Mouse (Mus musculus) liver, postnatal 0 days (tissue): ENCODE measurements around the gene Gm26920. TPM values are rescaled to one million over a fixed set of nuclear protein-coding genes. Genes with fewer than 3 reads are reported as not detected.
A peak's percentile ranks its signal among the peaks of the same experiment; 100 is the strongest.

ENCODE experiments used
- ATAC-seq: fragments of 200-750 bp; cut with Nextera tagmentation; 2 replicates; pipeline ENCODE4 v1.8.0; 2017; ENCODE audit warnings: mild to moderate bottlenecking, moderate library complexity
- DNase-seq: peaks from one replicate; pipeline ENCODE4 v3.0.0-alpha.2; 2016
- H3K27ac ChIP-seq: fragments of 300-500 bp; sonication (generic); 2 replicates; pipeline ENCODE4 v1.5.1; 2014; ENCODE audit warnings: antibody characterized with exemption, moderate library complexity, mild to moderate bottlenecking, low read depth
- H3K27me3 ChIP-seq: fragments of 300-500 bp; sonication (generic); 2 replicates; pipeline ENCODE4 v1.6.1; 2014; ENCODE audit warnings: low read length, control low read depth, mixed read lengths; ENCODE audit not compliant: insufficient read depth
- H3K36me3 ChIP-seq: fragments of 300-500 bp; sonication (generic); replicated peaks from 2 replicates; pipeline ENCODE4 v1.6.1; 2014; ENCODE audit warnings: mild to moderate bottlenecking, control low read depth, low read length, moderate library complexity, mixed read lengths; ENCODE audit not compliant: insufficient read depth
- H3K4me1 ChIP-seq: fragments of 300-500 bp; sonication (generic); 2 replicates; pipeline ENCODE4 v1.6.1; 2014; ENCODE audit warnings: antibody characterized with exemption, mild to moderate bottlenecking, control low read depth; ENCODE audit not compliant: insufficient read depth
- H3K4me2 ChIP-seq: fragments of 300-500 bp; sonication (generic); 2 replicates; pipeline ENCODE4 v1.6.1; 2014; ENCODE audit warnings: low read depth, mild to moderate bottlenecking, low read length, moderate library complexity, mixed read lengths
- H3K4me3 ChIP-seq: fragments of 300-500 bp; sonication (generic); 2 replicates; pipeline ENCODE4 v1.5.1; 2014; ENCODE audit warnings: low read depth, low read length
- H3K9ac ChIP-seq: fragments of 300-500 bp; sonication (generic); replicated peaks from 2 replicates; pipeline ENCODE4 v1.6.1; 2014; ENCODE audit warnings: mild to moderate bottlenecking, moderate library complexity
- H3K9me3 ChIP-seq: fragments of 300-500 bp; sonication (generic); 2 replicates; pipeline ENCODE4 v1.6.1; 2016; ENCODE audit warnings: mild to moderate bottlenecking, control low read depth, low read length, mixed read lengths
- CTCF ChIP-seq: sonication (generic); IDR thresholded peaks from 2 replicates; pipeline ENCODE4 v1.5.1; 2016; ENCODE audit warnings: antibody characterized with exemption, low read depth
- EP300 ChIP-seq: IDR thresholded peaks from 2 replicates; pipeline ENCODE4 v1.6.1; 2016; ENCODE audit warnings: antibody characterized with exemption, low read depth, mild to moderate bottlenecking
- WGBS: fragments of 180-500 bp; shearing (Covaris S2); extraction: QIAGEN DNeasy Blood & Tissue Kit; methylation state at CpG from one replicate; pipeline ENCODE4 v1.1.7; 2014; ENCODE audit not compliant: insufficient replicate concordance; 5-methylcytosine and 5-hydroxymethylcytosine counted together
- polyA plus RNA-seq: library from polyadenylated mRNA; unstranded; fragments of >200 nt; fragmentation: Nextera tagmentation; extraction: Ambion mirVana; gene quantifications from 2 replicates; pipeline ENCODE4 v1.2.1, GENCODE M21; 2015

Gene Gm26920
- polyA plus RNA-seq, 1 experiment from 2014 or later: not detected

DNA sequence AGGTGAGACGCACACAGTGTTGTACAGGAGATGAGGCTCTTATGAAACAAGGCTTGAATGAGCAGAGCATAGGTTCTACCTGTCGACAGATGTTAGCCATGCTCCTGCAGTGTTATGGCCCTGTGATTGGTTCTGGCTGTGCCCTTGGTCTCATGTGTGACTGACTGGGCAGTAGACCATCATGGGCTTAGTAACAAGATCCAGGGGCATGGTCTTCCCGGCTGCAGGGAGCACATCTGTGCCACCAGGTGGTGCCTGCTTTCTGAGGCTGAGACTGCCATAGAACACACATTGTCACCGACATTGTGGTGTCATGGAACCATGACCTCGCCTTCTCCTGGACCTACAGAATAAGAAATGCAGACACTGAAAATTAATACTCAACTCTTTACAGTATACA is 64.9 kb downstream of the Gm26920 start:
- Histone ChIP-seq H3K27me3 (no peaks in the 10 kb centered on the region), H3K36me3 (peaks cover 38% of the 10 kb centered on the region), H3K4me3 (no peak overlapping the region), H3K9ac (no peak overlapping the region), H3K4me2 (no peak overlapping the region), H3K4me1 (0 out of 2 replicates have a peak, but pooled peaks cover under 1% of the 10 kb centered on the region), H3K9me3 (no peaks in the 10 kb centered on the region), H3K27ac (no peak overlapping the region)
- DNase-seq (no peak), ATAC-seq (no peak)
- no peak for TF ChIP-seq EP300
- TF ChIP-seq CTCF: peak; percentile 33; the same call in 1 of the 2 replicates
- 80% methylated on average over 5 of the region's 5 CpGs for WGBS

- no peaks in the 10 kb centered on the region for H3K4me1 ChIP-seq
- no peak overlapping the region for H3K4me2 ChIP-seq
- WGBS: 69% methylated on average over 8 of the region's 8 CpGs
- H3K27ac ChIP-seq: no peak overlapping the region
- no peak for DNase-seq
- ATAC-seq: no peak
- peaks cover 38% of the 10 kb centered on the region for H3K36me3 ChIP-seq
- no peaks in the 10 kb centered on the region for H3K9me3 ChIP-seq
- TF ChIP-seq CTCF: no peak
- TF ChIP-seq EP300: no peak
- no peaks in the 10 kb centered on the region for H3K27me3 ChIP-seq
- H3K9ac ChIP-seq: no peak overlapping the region
- no peak overlapping the region for H3K4me3 ChIP-seq
Measured at GRCm38 (mm10) chr7:30023800-30024199, 66.4 kb downstream of the Gm26920 start.

GRCm38 (mm10) chr7:30023324-30023723 is 66.9 kb downstream of the Gm26920 start:
- DNase-seq (no peak), ATAC-seq (no peak)
- 85% methylated on average over 9 of the region's 9 CpGs for WGBS
- Histone ChIP-seq H3K27ac (no peak overlapping the region), H3K9ac (no peak overlapping the region), H3K9me3 (no peaks in the 10 kb centered on the region), H3K4me3 (no peak overlapping the region), H3K4me1 (no peaks in the 10 kb centered on the region), H3K27me3 (no peaks in the 10 kb centered on the region), H3K4me2 (no peak overlapping the region), H3K36me3 (peaks cover 38% of the 10 kb centered on the region)
- TF ChIP-seq CTCF: no peak
- TF ChIP-seq EP300: no peak

DNA sequence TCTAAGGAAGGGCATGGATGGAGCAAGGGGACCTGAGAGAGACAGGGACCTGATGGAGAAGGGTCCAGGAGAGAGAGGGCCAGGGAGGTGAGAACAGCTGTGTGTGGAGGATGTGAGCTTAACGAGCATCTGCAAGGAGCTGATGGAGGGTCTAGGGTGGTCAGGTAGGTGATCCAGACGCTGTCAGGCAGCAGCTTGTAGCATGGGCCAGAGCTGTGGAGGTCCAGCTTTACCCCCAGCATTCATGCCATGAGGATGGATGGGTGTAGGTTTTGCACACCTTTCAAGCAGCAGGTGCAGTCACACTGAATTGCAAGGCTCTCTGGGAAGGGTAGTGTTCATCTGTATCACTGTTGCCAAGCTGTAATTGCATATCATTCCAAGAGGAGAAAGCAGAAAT is 70.7 kb downstream of the Gm26920 start:
- no peak overlapping the region for H3K4me2 ChIP-seq
- no peak overlapping the region for H3K4me3 ChIP-seq
- no peak overlapping the region for H3K9ac ChIP-seq
- H3K4me1 ChIP-seq: no peaks in the 10 kb centered on the region
- no peaks in the 10 kb centered on the region for H3K9me3 ChIP-seq
- WGBS: 85% methylated on average over 2 of the region's 2 CpGs
- peaks cover 45% of the 10 kb centered on the region for H3K36me3 ChIP-seq
- TF ChIP-seq EP300 (no peak), CTCF (no peak)
- no peaks in the 10 kb centered on the region for H3K27me3 ChIP-seq
- ATAC-seq (no peak), DNase-seq (no peak)
- no peak overlapping the region for H3K27ac ChIP-seq

DNA sequence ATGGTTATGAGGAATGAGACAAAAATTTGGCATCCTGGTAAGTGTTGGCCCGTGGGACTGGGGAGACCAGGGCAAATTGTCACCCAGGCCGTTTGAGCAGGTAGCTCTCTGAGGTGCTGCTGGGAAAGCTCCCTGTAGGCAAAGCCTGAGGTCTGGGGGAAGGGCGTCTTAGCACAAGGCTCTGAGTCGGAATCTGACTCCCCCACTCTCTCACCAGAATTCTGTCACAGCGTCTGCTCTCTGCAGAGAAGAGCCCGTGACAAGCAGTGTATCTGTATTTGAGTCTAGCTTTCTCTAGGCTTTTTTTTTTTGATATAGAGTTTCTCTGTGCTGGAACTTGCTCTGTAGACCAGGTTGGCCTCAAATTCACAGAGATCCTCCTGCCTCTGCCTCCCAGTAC is 73.0 kb downstream of the Gm26920 start:
- no peak for DNase-seq
- Histone ChIP-seq H3K4me3 (no peak overlapping the region), H3K4me1 (no peaks in the 10 kb centered on the region), H3K9ac (no peak overlapping the region), H3K27ac (no peak overlapping the region), H3K36me3 (peaks cover 32% of the 10 kb centered on the region), H3K27me3 (no peaks in the 10 kb centered on the region), H3K4me2 (no peak overlapping the region), H3K9me3 (no peaks in the 10 kb centered on the region)
- 82% methylated on average over 6 of the region's 6 CpGs for WGBS
- TF ChIP-seq CTCF (no peak), EP300 (no peak)
- no peak for ATAC-seq

DNA sequence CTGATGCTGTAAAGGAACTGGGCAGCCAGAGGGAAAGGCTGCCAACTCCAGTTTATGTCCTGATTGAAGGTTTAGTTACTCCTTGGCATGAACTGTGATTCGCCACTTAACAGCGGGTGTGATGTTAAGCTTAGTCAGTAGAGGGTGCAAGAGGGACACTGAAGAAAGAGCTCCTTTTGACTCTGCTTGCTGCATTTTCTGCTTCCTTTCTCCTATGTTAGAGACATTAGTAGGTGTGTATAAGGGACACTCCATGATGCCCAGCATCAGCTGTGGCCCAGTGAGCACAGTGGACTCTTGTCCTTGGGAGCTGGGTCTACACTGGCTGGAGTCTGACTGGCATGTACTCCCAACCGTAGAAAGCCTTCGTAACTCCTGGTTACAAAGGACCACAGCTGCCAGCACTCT is 77.2 kb downstream of the Gm26920 start:
- WGBS: 81% methylated on average over 4 of the region's 4 CpGs
- ATAC-seq (no peak), DNase-seq (peak; percentile 26)

More for the DNA sequence above, 77.2 kb downstream of the Gm26920 start:
- Histone ChIP-seq H3K27ac (no peak overlapping the region), H3K4me3 (no peak overlapping the region), H3K9me3 (no peaks in the 10 kb centered on the region), H3K4me1 (no peaks in the 10 kb centered on the region), H3K36me3 (peaks cover 36% of the 10 kb centered on the region), H3K9ac (no peak overlapping the region), H3K27me3 (no peaks in the 10 kb centered on the region), H3K4me2 (no peak overlapping the region)
- TF ChIP-seq EP300: no peak
- peak; percentile 76 for TF ChIP-seq CTCF
